Mouse (Mus musculus) gastrocnemius, postnatal 25 days (tissue): ENCODE data around the gene Kantr. TPM values are rescaled to one million over a fixed set of nuclear protein-coding genes. Genes with fewer than 3 reads are reported as not detected.
"Not testable (repeated sequence)": the region's sequence is repeated elsewhere in the genome, so short reads cannot be mapped to it uniquely, and the experiment has no call there.

Source experiments
- DNase-seq: peaks from one replicate; pipeline ENCODE4 v3.0.0; 2022
- long read RNA-seq, 2 experiments: library from polyadenylated mRNA; stranded (forward); transcript quantifications; one replicate each; pipeline ENCODE4 v2.0.0; 2021
- total RNA-seq, 2 experiments: library from RNA; stranded (reverse); gene quantifications; 1 replicate in 1 of 2; 2 replicates in 1 of 2; pipeline ENCODE4 v1.2.3; 2021

Kantr gene
- total RNA-seq, result 1 to 10 TPM in 1 of 2 experiments, under 1 TPM in 1; 0.72 to 1.3 TPM
- long read RNA-seq, experiment 1, partial matches to known transcripts, result 0 of 1 reads
- long read RNA-seq, experiment 1, other reads (novel, unspliced or antisense), result 1 of 1 reads
- long read RNA-seq, experiment 2, result 0 reads

- peak; percentile 74 for DNase-seq
Measured at GRCm38 (mm10) chrX:152326996-152327688, at the start of gene Kantr. TSS of gene Kantr (minus strand) at chrX:152327495.

GRCm38 (mm10) chrX:152368397-152369273 lies 41.3 kb upstream of the Kantr start, which contains the start of gene Gpr173:
TSS of gene Gpr173 (minus strand) at chrX:152368704.
- DNase-seq, result peak; percentile 69

DNA sequence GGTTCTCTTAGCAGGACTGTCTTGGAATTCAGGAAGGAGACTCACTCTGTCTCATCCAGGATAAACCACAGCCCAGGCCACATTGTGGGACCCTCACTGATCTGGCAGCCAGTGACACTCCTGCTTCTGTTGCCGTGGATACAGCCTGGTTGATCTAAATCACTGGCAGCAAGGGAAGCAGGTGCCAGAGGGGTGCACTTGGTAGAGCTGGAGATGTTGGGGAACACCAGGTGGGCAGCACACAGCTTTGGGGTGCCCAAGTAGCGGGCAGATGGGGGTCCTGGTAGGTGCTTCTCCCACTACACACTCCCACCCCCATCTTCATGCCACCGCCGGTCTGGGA lies 40.7 kb upstream of the Kantr start:
- DNase-seq, result no peak

DNA sequence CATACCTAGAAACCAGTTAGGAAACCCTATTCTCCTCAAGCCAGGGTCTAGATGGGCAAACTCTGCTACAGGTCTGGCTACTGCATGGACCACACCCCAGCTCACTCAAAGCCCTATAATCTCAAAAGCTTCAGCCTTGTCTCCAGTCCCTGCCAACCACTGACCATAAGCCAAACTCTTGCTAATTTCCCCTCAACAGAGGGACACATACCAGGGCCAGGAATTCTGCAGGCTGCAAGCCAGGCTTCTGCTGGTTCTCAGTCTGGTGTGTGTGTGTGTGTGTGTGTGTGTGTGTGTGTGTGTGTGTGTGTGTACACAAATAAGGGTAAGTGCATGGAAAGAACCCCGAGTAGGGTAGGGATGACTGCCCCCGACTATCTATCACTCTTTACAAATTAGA lies 39.1 kb upstream of the Kantr start:
- DNase-seq, result peak; percentile 7

DNA sequence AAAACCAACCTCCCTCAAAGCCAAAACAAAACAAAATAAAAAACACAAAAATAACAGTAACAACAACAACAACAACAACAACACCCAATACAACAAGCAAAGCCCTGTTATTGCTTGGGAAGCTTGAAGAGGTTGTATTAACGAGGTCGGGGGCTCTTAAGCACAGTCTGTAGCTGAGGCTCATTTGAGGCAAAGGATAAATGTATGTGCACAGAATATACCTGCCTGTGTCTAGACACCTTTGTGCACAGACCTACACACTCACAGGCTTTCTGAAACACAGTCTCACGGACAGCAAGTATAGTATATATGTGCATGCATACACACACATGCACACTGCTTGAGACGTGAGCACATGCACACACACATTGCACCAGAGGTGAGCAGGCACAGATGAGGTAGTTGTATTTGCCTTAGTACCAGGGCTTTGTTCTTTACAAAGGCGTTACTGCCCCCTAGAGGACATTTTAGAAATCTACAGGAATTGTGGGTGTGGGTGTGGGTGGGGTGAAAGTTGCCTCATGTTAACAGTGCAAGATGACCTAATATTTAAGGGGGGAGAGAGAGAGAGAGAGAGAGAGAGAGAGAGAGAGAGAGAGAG lies 25.4 kb upstream of the Kantr start:
- DNase-seq, result no peak

- no peak for DNase-seq
Measured at GRCm38 (mm10) chrX:152347041-152347440, 19.7 kb upstream of the Kantr start.

GRCm38 (mm10) chrX:152346587-152346986 lies 19.3 kb upstream of the Kantr start:
- peak; percentile 18 for DNase-seq

GRCm38 (mm10) chrX:152342903-152343302 lies 15.6 kb upstream of the Kantr start:
- no peak for DNase-seq

DNA sequence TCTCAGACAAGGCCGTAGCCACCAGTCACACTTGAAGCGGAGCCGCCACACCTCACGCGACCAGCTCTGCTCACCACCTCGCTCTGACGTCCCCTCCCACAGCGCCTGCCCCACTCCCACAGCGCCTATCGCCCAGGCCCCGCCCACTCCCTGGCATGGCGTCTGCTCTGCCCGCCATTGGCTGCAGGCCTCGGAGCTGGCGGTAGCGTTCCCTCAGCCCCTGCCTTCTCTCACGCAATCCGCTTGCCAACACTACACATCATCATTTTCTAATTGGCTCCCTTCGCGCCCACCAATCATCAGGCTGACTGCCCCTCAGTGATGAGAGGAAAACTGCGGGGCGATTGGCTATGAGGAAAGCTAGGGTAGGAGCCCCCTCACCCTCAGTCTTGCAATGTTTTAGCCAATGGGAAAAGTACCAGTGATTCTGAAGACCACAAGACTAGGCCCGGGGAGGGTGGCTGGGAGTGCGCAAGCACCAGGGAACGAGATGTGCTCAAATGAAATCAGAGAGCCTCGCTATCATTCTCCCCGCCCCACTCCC lies 15.1 kb upstream of the Kantr start, which contains the start of gene Tspyl2:
TSS of gene Tspyl2 (minus strand) at position 68 of the 544 bp plus-strand sequence.
- DNase-seq, result peak; percentile 94

DNA sequence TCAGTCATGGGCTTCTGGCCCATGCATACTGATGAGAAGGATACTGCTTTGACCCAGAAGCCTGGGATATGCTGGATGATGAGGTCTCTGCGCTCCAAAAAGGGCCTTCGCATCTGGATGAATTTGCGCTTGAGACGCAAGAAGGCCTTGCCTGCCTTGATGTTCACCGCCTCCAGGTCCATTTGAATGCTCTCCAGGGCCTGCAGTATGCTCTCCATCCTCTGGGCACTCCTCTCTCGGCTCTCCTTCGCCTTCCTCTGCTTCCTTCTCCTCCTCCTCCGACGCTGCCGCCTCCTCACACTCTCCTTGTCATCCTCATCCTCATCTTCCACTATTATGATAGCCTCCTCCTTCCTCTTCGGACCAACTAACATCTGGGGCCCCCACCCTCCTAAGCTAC lies 14.2 kb upstream of the Kantr start:
- no peak for DNase-seq

- DNase-seq, result peak; percentile 89
Measured at GRCm38 (mm10) chrX:152336546-152337332, 9.4 kb upstream of the Kantr start.

GRCm38 (mm10) chrX:152336123-152336522 lies 8.8 kb upstream of the Kantr start:
- DNase-seq, result not testable (repeated sequence)

GRCm38 (mm10) chrX:152329400-152329799 lies 2.1 kb upstream of the Kantr start:
- not testable (repeated sequence) for DNase-seq

- no peak for DNase-seq
Measured at GRCm38 (mm10) chrX:152327689-152328052, 376 bp upstream of the Kantr start.

- no peak for DNase-seq
Measured at GRCm38 (mm10) chrX:152323584-152323983, 3.7 kb downstream of the Kantr start.

DNA sequence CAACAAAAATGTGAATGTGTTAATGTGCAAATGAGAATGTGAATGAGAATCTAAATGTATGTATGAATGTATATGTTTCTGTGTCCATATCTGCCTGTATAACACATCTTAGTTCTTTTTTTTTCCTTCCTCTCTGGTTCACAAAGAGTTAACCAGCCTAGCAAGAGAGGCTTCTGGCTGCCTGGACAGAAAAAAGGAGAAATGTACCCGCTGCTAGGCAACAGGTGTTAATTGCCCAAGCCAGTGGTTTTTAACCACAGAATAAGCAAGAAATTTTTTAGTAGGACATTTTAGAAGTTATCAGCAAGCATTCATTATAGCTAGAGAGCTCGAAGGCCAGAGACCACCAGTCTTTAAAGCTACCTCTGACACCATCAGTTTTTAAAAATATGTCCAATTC lies 4.5 kb downstream of the Kantr start:
- DNase-seq, result no peak

DNA sequence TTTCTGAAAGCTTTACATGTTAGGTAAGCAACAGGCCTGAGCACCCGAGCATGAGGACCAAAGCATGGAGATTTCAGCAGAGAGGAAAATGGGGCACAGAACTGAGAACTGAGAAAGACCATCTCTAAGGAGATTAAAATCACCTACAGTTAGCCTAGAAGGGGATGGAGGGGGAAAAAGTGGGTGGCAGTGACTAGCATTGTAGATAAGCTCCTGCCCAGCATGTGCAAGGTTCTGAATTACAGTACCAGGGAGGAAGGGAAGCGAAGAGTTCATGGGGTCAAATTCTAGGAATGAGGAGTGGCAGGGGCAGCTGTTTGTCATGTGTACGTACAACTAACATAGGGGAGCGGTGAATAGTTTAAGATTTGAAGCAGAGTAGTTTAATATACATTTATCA lies 6.8 kb downstream of the Kantr start:
- no peak for DNase-seq

- DNase-seq, result peak; percentile 6
Measured at GRCm38 (mm10) chrX:152307942-152308341, 19.4 kb downstream of the Kantr start.

DNA sequence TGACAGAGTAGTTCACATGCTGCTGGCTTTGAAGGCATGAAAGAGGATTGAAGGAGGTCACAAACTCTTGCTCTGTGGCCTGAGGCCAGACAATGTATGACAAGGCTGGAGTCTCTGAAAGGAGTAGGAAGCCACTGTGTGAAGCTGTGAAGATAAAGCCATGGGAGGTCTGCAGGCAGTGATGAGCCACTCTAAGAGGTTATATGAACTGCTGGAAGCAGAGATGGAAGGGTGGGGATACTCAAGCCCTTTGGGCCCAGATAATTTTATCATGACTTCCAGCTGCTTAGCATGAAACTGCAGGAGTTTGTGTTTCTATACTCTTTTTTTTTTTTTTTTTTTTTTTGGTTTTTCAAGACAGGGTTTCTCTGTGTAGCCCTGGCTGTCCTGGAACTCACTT lies 19.9 kb downstream of the Kantr start:
- no peak for DNase-seq

GRCm38 (mm10) chrX:152306224-152306623 lies 21.1 kb downstream of the Kantr start:
- DNase-seq, result no peak

GRCm38 (mm10) chrX:152287026-152287425 lies 40.3 kb downstream of the Kantr start:
- DNase-seq, result not testable (repeated sequence)

DNA sequence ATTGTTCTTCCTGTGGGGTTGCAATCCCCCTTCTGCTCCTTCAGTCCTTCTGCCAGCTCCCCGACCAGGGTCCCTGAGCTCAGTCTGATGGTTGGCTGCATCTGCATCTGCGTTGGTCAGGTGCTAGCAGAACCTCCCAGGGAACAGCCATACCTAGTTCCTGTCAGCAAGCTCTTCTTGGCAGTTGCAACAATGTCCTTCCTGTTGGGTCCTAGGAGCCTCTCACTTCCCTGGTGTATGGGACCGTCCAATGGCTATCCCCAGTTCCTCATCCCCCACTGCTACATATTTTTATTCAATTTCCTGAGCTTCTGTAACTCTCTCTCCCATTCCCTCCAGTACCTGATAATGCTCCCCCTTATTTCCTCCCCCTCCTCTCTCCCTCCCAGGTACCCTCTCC lies 42.5 kb downstream of the Kantr start:
- no peak for DNase-seq
